Mouse (Mus musculus): ENCODE measurements at regions not wholly inside any gene's neighbourhood (a gene's known extent, or its start where the extent isn't known, plus 50 kb on each side); places are given as distances from the start of the nearest gene placed in this dataset.

- no peak for DNase-seq (ENCODE audit: low read depth)
- TF ChIP-seq POLR2A (IDR thresholded peaks at IDR 0.05; ENCODE audit: borderline replicate concordance, extremely low read depth, insufficient read depth, insufficient read length, poor library complexity, severe bottlenecking) (no peak), CTCF (IDR thresholded peaks at IDR 0.05; ENCODE audit: borderline replicate concordance, extremely low read depth, insufficient read depth, insufficient read length) (no peak)
These were observed 305.8 kb downstream of the Isl1 start for GRCm38 (mm10) chr13:116003733-116004132.

GRCm38 (mm10) chr13:116002391-116002899 lies 307.0 kb downstream of the Isl1 start:
- no peak for TF ChIP-seq POLR2A (IDR thresholded peaks at IDR 0.05; ENCODE audit: borderline replicate concordance, extremely low read depth, insufficient read depth, insufficient read length, poor library complexity, severe bottlenecking)
- TF ChIP-seq CTCF (IDR thresholded peaks at IDR 0.05; ENCODE audit: borderline replicate concordance, extremely low read depth, insufficient read depth, insufficient read length) = no peak
- peak; percentile 93 for DNase-seq (ENCODE audit: low read depth)

GRCm38 (mm10) chr13:115990591-115990990 lies 318.9 kb downstream of the Isl1 start:
- TF ChIP-seq POLR2A (IDR thresholded peaks at IDR 0.05; ENCODE audit: borderline replicate concordance, extremely low read depth, insufficient read depth, insufficient read length, poor library complexity, severe bottlenecking) (no peak), CTCF (IDR thresholded peaks at IDR 0.05; ENCODE audit: borderline replicate concordance, extremely low read depth, insufficient read depth, insufficient read length) (no peak)
- no peak for DNase-seq (ENCODE audit: low read depth)

- DNase-seq (ENCODE audit: low read depth) = peak; percentile 27
- TF ChIP-seq POLR2A (IDR thresholded peaks at IDR 0.05; ENCODE audit: borderline replicate concordance, extremely low read depth, insufficient read depth, insufficient read length, poor library complexity, severe bottlenecking) (no peak), CTCF (IDR thresholded peaks at IDR 0.05; ENCODE audit: borderline replicate concordance, extremely low read depth, insufficient read depth, insufficient read length) (no peak)
These were observed 320.4 kb downstream of the Isl1 start for GRCm38 (mm10) chr13:115989091-115989490.

GRCm38 (mm10) chr13:115986282-115986681 lies 323.2 kb downstream of the Isl1 start:
- TF ChIP-seq CTCF (IDR thresholded peaks at IDR 0.05; ENCODE audit: borderline replicate concordance, extremely low read depth, insufficient read depth, insufficient read length) = no peak
- no peak for DNase-seq (ENCODE audit: low read depth)

GRCm38 (mm10) chr13:115985715-115986114 lies 323.8 kb downstream of the Isl1 start:
- DNase-seq (ENCODE audit: low read depth) = no peak
- no peak for TF ChIP-seq CTCF (IDR thresholded peaks at IDR 0.05; ENCODE audit: borderline replicate concordance, extremely low read depth, insufficient read depth, insufficient read length)
- TF ChIP-seq POLR2A (IDR thresholded peaks at IDR 0.05; ENCODE audit: borderline replicate concordance, extremely low read depth, insufficient read depth, insufficient read length, poor library complexity, severe bottlenecking) = no peak

GRCm38 (mm10) chr13:115977890-115978203 lies 331.6 kb downstream of the Isl1 start:
- no peak for TF ChIP-seq POLR2A (IDR thresholded peaks at IDR 0.05; ENCODE audit: borderline replicate concordance, extremely low read depth, insufficient read depth, insufficient read length, poor library complexity, severe bottlenecking)
- no peak for TF ChIP-seq CTCF (IDR thresholded peaks at IDR 0.05; ENCODE audit: borderline replicate concordance, extremely low read depth, insufficient read depth, insufficient read length)
- peak; percentile 80 for DNase-seq (ENCODE audit: low read depth)

- TF ChIP-seq CTCF (IDR thresholded peaks at IDR 0.05; ENCODE audit: borderline replicate concordance, extremely low read depth, insufficient read depth, insufficient read length) (no peak), POLR2A (IDR thresholded peaks at IDR 0.05; ENCODE audit: borderline replicate concordance, extremely low read depth, insufficient read depth, insufficient read length, poor library complexity, severe bottlenecking) (no peak)
- peak; percentile 76 for DNase-seq (ENCODE audit: low read depth)
These were observed 332.2 kb downstream of the Isl1 start for GRCm38 (mm10) chr13:115977118-115977889.
